Mouse (Mus musculus) neural tube, embryonic 12.5 days (tissue): ENCODE data around the gene Slc16a1. TPM values are rescaled to one million over a fixed set of nuclear protein-coding genes. Genes with fewer than 3 reads are reported as not detected.

Source experiments
- ATAC-seq: fragments of 200-750 bp; cut with Nextera tagmentation; 2 replicates; pipeline ENCODE4 v1.8.0; 2017; ENCODE audit warnings: low read depth, mild to moderate bottlenecking, moderate TSS enrichment, moderate library complexity; ENCODE audit not compliant: low FRiP score
- H3K27ac ChIP-seq: fragments of 300-500 bp; sonication (generic); 2 replicates; pipeline ENCODE4 v1.5.1; 2016
- H3K27me3 ChIP-seq: fragments of 300-500 bp; sonication (generic); replicated peaks from 2 replicates; pipeline ENCODE4 v1.6.1; 2016; ENCODE audit warnings: mild to moderate bottlenecking
- H3K36me3 ChIP-seq: fragments of 300-500 bp; sonication (generic); 2 replicates; pipeline ENCODE4 v1.6.1; 2016; ENCODE audit warnings: mild to moderate bottlenecking
- H3K4me1 ChIP-seq: fragments of 300-500 bp; sonication (generic); 2 replicates; pipeline ENCODE4 v1.6.1; 2016
- H3K4me2 ChIP-seq: fragments of 300-500 bp; sonication (generic); replicated peaks from 2 replicates; pipeline ENCODE4 v1.6.1; 2016; ENCODE audit warnings: mild to moderate bottlenecking
- H3K4me3 ChIP-seq: fragments of 300-500 bp; sonication (generic); 2 replicates; pipeline ENCODE4 v1.5.1; 2016
- H3K9ac ChIP-seq: fragments of 300-500 bp; sonication (generic); 2 replicates; pipeline ENCODE4 v1.6.1; 2016; ENCODE audit warnings: mild to moderate bottlenecking
- H3K9me3 ChIP-seq: fragments of 300-500 bp; sonication (generic); 2 replicates; pipeline ENCODE4 v1.6.1; 2016; ENCODE audit warnings: mild to moderate bottlenecking
- WGBS: fragments of 180-500 bp; shearing (Covaris S2); methylation state at CpG from one replicate; pipeline ENCODE4 v1.1.7; 2016; 5-methylcytosine and 5-hydroxymethylcytosine counted together
- polyA plus RNA-seq: library from polyadenylated mRNA; unstranded; fragments of >200 nt; fragmentation: Nextera tagmentation; extraction: Ambion mirVana; gene quantifications from 2 replicates; pipeline ENCODE4 v1.2.1, GENCODE M21; 2016

Gene Slc16a1
- polyA plus RNA-seq, result 17.9 and 21.3 TPM in 2 replicates

GRCm38 (mm10) chr3:104638403-104638779 lies at the start of gene Slc16a1:
TSS of gene Slc16a1 (plus strand) at chr3:104638668.
- H3K9me3 ChIP-seq, result no peaks in the 10 kb centered on the region
- H3K4me2 ChIP-seq, result peak within 1 kb of the TSS; percentile 96
- no peak within 1 kb of the TSS for H3K27ac ChIP-seq
- peak within 1 kb of the TSS; percentile 87 for H3K9ac ChIP-seq
- H3K27me3 ChIP-seq, result no peaks in the 10 kb centered on the region
- H3K4me1 ChIP-seq, result 0 out of 2 replicates have a peak, but pooled peaks cover 8% of the 10 kb centered on the region
- under 1% methylated on average over 50 of the region's 50 CpGs for WGBS
- ATAC-seq, result peak; percentile 98
- H3K4me3 ChIP-seq, result peak within 1 kb of the TSS; percentile 76
- no peaks in the 10 kb centered on the region for H3K36me3 ChIP-seq

GRCm38 (mm10) chr3:104596451-104597134 lies 41.9 kb upstream of the Slc16a1 start:
- H3K27me3 ChIP-seq, result no peaks in the 10 kb centered on the region
- WGBS, result 75% methylated on average over 6 of the region's 6 CpGs
- no peaks in the 10 kb centered on the region for H3K36me3 ChIP-seq
- H3K4me3 ChIP-seq, result no peak overlapping the region
- no peaks in the 10 kb centered on the region for H3K9me3 ChIP-seq
- no peak for ATAC-seq
- no peak overlapping the region for H3K27ac ChIP-seq
- H3K4me2 ChIP-seq, result no peak overlapping the region
- no peaks in the 10 kb centered on the region for H3K4me1 ChIP-seq
- H3K9ac ChIP-seq, result no peak overlapping the region

GRCm38 (mm10) chr3:104597135-104597764 lies 41.2 kb upstream of the Slc16a1 start:
- no peak overlapping the region for H3K4me3 ChIP-seq
- no peak overlapping the region for H3K9ac ChIP-seq
- no peaks in the 10 kb centered on the region for H3K9me3 ChIP-seq
- WGBS, result 78% methylated on average over 10 of the region's 10 CpGs
- ATAC-seq, result no peak
- no peaks in the 10 kb centered on the region for H3K4me1 ChIP-seq
- no peaks in the 10 kb centered on the region for H3K27me3 ChIP-seq
- H3K36me3 ChIP-seq, result no peaks in the 10 kb centered on the region
- no peak overlapping the region for H3K4me2 ChIP-seq
- H3K27ac ChIP-seq, result no peak overlapping the region

GRCm38 (mm10) chr3:104599296-104600150 lies 38.9 kb upstream of the Slc16a1 start:
- H3K4me1 ChIP-seq, result no peaks in the 10 kb centered on the region
- no peaks in the 10 kb centered on the region for H3K36me3 ChIP-seq
- H3K9me3 ChIP-seq, result no peaks in the 10 kb centered on the region
- no peak overlapping the region for H3K4me3 ChIP-seq
- H3K9ac ChIP-seq, result no peak overlapping the region
- H3K4me2 ChIP-seq, result no peak overlapping the region
- no peak overlapping the region for H3K27ac ChIP-seq
- 74% methylated on average over 20 of the region's 20 CpGs for WGBS
- no peaks in the 10 kb centered on the region for H3K27me3 ChIP-seq
- ATAC-seq, result no peak

- no peak overlapping the region for H3K9ac ChIP-seq
- H3K4me3 ChIP-seq, result no peak overlapping the region
- no peak overlapping the region for H3K4me2 ChIP-seq
- no peak overlapping the region for H3K27ac ChIP-seq
- 81% methylated on average over 3 of the region's 3 CpGs for WGBS
- H3K27me3 ChIP-seq, result no peaks in the 10 kb centered on the region
- no peak for ATAC-seq
- H3K36me3 ChIP-seq, result no peaks in the 10 kb centered on the region
- H3K9me3 ChIP-seq, result no peaks in the 10 kb centered on the region
- no peaks in the 10 kb centered on the region for H3K4me1 ChIP-seq
These were observed 37.8 kb upstream of the Slc16a1 start for GRCm38 (mm10) chr3:104600691-104601090.

GRCm38 (mm10) chr3:104601680-104602079 lies 36.8 kb upstream of the Slc16a1 start:
- H3K27ac ChIP-seq, result no peak overlapping the region
- H3K9me3 ChIP-seq, result no peaks in the 10 kb centered on the region
- no peak overlapping the region for H3K9ac ChIP-seq
- H3K27me3 ChIP-seq, result no peaks in the 10 kb centered on the region
- no peaks in the 10 kb centered on the region for H3K36me3 ChIP-seq
- 93% methylated on average over 4 of the region's 4 CpGs for WGBS
- no peak overlapping the region for H3K4me2 ChIP-seq
- no peaks in the 10 kb centered on the region for H3K4me1 ChIP-seq
- no peak for ATAC-seq
- H3K4me3 ChIP-seq, result no peak overlapping the region

GRCm38 (mm10) chr3:104609690-104610380 lies 28.6 kb upstream of the Slc16a1 start:
- Histone ChIP-seq H3K27me3 (no peaks in the 10 kb centered on the region), H3K4me2 (no peak overlapping the region), H3K36me3 (no peaks in the 10 kb centered on the region), H3K4me1 (no peaks in the 10 kb centered on the region), H3K9ac (no peak overlapping the region), H3K9me3 (no peaks in the 10 kb centered on the region), H3K27ac (no peak overlapping the region), H3K4me3 (no peak overlapping the region)
- no peak for ATAC-seq
- WGBS, result 89% methylated on average over 8 of the region's 8 CpGs

GRCm38 (mm10) chr3:104610453-104611230 lies 27.8 kb upstream of the Slc16a1 start:
- H3K9me3 ChIP-seq, result no peaks in the 10 kb centered on the region
- WGBS, result 77% methylated on average over 6 of the region's 6 CpGs
- H3K36me3 ChIP-seq, result no peaks in the 10 kb centered on the region

GRCm38 (mm10) chr3:104611951-104612350 lies 26.5 kb upstream of the Slc16a1 start:
- WGBS, result 86% methylated on average over 3 of the region's 3 CpGs
- no peaks in the 10 kb centered on the region for H3K27me3 ChIP-seq
- no peak overlapping the region for H3K9ac ChIP-seq
- no peak for ATAC-seq
- H3K36me3 ChIP-seq, result no peaks in the 10 kb centered on the region
- H3K4me2 ChIP-seq, result no peak overlapping the region
- H3K4me3 ChIP-seq, result no peak overlapping the region
- H3K27ac ChIP-seq, result no peak overlapping the region
- H3K4me1 ChIP-seq, result no peaks in the 10 kb centered on the region
- no peaks in the 10 kb centered on the region for H3K9me3 ChIP-seq

More at GRCm38 (mm10) chr3:104610453-104611230, 27.8 kb upstream of the Slc16a1 start:
- ATAC-seq, result no peak
- no peak overlapping the region for H3K9ac ChIP-seq
- H3K4me3 ChIP-seq, result no peak overlapping the region
- H3K4me1 ChIP-seq, result no peaks in the 10 kb centered on the region
- H3K27ac ChIP-seq, result no peak overlapping the region
- no peak overlapping the region for H3K4me2 ChIP-seq
- no peaks in the 10 kb centered on the region for H3K27me3 ChIP-seq

GRCm38 (mm10) chr3:104613102-104613501 lies 25.4 kb upstream of the Slc16a1 start:
- 62% methylated on average over 5 of the region's 5 CpGs for WGBS
- Histone ChIP-seq H3K27ac (no peak overlapping the region), H3K9ac (no peak overlapping the region), H3K9me3 (no peaks in the 10 kb centered on the region), H3K27me3 (no peaks in the 10 kb centered on the region), H3K36me3 (no peaks in the 10 kb centered on the region), H3K4me2 (no peak overlapping the region), H3K4me3 (no peak overlapping the region), H3K4me1 (no peaks in the 10 kb centered on the region)
- no peak for ATAC-seq

- Histone ChIP-seq H3K27ac (no peak overlapping the region), H3K27me3 (no peaks in the 10 kb centered on the region), H3K9me3 (no peaks in the 10 kb centered on the region), H3K4me2 (no peak overlapping the region), H3K9ac (no peak overlapping the region), H3K4me1 (no peaks in the 10 kb centered on the region), H3K4me3 (no peak overlapping the region), H3K36me3 (no peaks in the 10 kb centered on the region)
- 81% methylated on average over 1 of the region's 1 CpGs for WGBS
- ATAC-seq, result no peak
These were observed 24.4 kb upstream of the Slc16a1 start for GRCm38 (mm10) chr3:104614081-104614480.
